Mouse (Mus musculus): ENCODE data around the gene Trip4.

DNA sequence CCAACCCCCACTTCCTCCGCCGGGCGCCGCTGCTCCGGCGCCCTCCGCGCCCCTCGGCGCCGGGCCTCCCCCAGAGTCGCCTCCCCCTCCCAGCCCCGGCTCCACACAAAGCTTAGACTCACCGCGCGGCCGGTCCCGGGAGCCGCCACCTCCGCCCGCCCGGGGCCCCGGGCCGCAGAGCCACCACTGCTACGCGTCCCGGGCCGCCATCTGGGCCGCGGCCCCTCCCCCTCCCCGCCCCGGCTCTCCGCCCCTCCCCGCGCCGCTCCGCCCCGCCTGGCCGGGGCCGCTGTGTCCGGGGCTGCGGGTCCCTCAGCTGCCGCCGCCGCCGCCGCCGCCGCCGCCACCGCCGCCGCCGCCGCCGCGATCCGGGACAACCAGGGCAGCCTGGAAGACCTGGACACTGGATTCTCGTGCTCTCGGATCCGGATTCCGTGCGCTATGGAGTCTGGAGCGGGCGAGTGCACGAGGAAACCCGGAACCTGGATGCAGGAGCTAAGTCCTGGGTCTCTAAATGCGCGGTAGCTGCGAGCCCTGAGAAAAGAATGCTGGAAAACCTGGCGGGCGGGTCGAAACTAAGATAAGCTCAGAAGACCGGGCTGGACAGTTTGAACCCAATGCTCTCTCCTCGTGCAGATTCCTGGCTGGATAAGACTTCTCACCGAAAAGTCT is 81.1 kb downstream of the Trip4 start, which contains the start of gene Zfp609:
- no peak for TF ChIP-seq POLR2A (IDR thresholded peaks at IDR 0.05; ENCODE audit: insufficient read depth, low read depth, low read length)
- TF ChIP-seq CTCF (IDR thresholded peaks at IDR 0.05; ENCODE audit: insufficient read depth, low read depth, low read length) = no peak

Measured in olfactory bulb, adult 2 months (tissue).